In the genomic region with DNA sequence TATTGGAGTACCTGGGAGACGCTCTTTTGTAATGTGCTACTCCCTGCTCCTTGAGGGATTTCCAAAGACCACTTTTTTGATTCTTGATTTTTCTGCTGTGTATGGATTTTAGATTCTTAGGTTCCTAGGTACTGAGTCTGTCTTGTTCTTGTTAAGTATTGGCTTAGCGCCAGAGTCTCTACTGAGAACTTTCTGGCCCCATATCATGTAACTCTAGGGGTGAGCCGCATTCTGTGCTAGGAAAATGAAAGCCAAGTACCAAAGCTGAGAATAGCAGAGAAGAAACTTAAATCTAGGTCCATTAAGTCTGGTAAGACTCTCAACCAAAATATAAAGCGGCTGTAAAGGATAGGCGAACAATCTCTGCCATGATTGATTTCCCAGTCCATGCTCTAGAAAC, we compare ENCODE assay signal across 28 mouse cellular contexts. TPM values are rescaled to one million over a fixed set of nuclear protein-coding genes. Genes with fewer than 3 reads are reported as not detected.
DNase-seq lines count a peak whose midpoint lies in the region; ATAC-seq lines count a peak whose summit lies in the region.
"Had no signal": no experiment of that assay in that cellular context is flagged by ENCODE, and none has a peak within 500 bp of the region (broad histone marks: within the 10 kb centered on the region; RNA-seq: fewer than 3 reads in every experiment).

No protein-coding gene starts in this region.

- ATAC-seq in embryonic facial prominence, embryonic 12.5 days (ENCODE audit: insufficient number of reproducible peaks, insufficient read depth, low FRiP score, low TSS enrichment) = 0 out of 2 replicates have a peak, but pooled peaks have one; percentile 35
- no peak for ATAC-seq in midbrain, embryonic 12.5 days (ENCODE audit: low FRiP score, low read depth)
- ATAC-seq in embryonic facial prominence, embryonic 15.5 days (ENCODE audit: insufficient number of reproducible peaks, low FRiP score, low TSS enrichment, low read depth) = peak; percentile 21; the same call in 1 of the 2 replicates
- ATAC-seq: activated CD4-positive, CD25-positive, alpha-beta regulatory T cell, adult 4 months; CD4-positive, CD25-positive, alpha-beta regulatory T cell, adult 4 months; forebrain, embryonic 13.5 days; forebrain, embryonic 15.5 days; forebrain, postnatal 0 days; Patski had no signal

- H3K9ac ChIP-seq in embryonic facial prominence, embryonic 12.5 days = no peak overlapping the region
- no peak overlapping the region for H3K9ac ChIP-seq in midbrain, embryonic 12.5 days (replicated peaks)
- H3K9ac ChIP-seq in embryonic facial prominence, embryonic 15.5 days = no peak overlapping the region
- H3K9ac ChIP-seq: forebrain, embryonic 13.5 days; forebrain, embryonic 15.5 days; forebrain, postnatal 0 days had no signal

- H3K27ac ChIP-seq in embryonic facial prominence, embryonic 12.5 days = 0 out of 2 replicates have a peak overlapping the region, but pooled peaks have one; percentile 30
- H3K27ac ChIP-seq in embryonic facial prominence, embryonic 10.5 days (replicated peaks) = no peak overlapping the region
- H3K27ac ChIP-seq in midbrain, embryonic 12.5 days (replicated peaks) = 0 out of 2 replicates have a peak overlapping the region, but pooled peaks have one; percentile 15
- no peak overlapping the region for H3K27ac ChIP-seq in midbrain, embryonic 10.5 days (replicated peaks)
- H3K27ac ChIP-seq in embryonic facial prominence, embryonic 15.5 days (replicated peaks) = 0 out of 2 replicates have a peak overlapping the region, but pooled peaks have one; percentile 4
- H3K27ac ChIP-seq: forebrain, embryonic 13.5 days; forebrain, embryonic 15.5 days had no signal

- no peak overlapping the region for H3K4me2 ChIP-seq in embryonic facial prominence, embryonic 12.5 days (replicated peaks)
- no peak overlapping the region for H3K4me2 ChIP-seq in midbrain, embryonic 12.5 days (replicated peaks)
- H3K4me2 ChIP-seq in embryonic facial prominence, embryonic 15.5 days (replicated peaks) = no peak overlapping the region
- H3K4me2 ChIP-seq: forebrain, embryonic 13.5 days; forebrain, embryonic 15.5 days had no signal

- H3K4me3 ChIP-seq in embryonic facial prominence, embryonic 12.5 days = no peak overlapping the region
- no peak overlapping the region for H3K4me3 ChIP-seq in embryonic facial prominence, embryonic 10.5 days
- no peak overlapping the region for H3K4me3 ChIP-seq in midbrain, embryonic 12.5 days
- no peak overlapping the region for H3K4me3 ChIP-seq in midbrain, embryonic 10.5 days
- no peak overlapping the region for H3K4me3 ChIP-seq in embryonic facial prominence, embryonic 15.5 days (replicated peaks)
- H3K4me3 ChIP-seq: forebrain, embryonic 13.5 days; forebrain, embryonic 15.5 days had no signal

- WGBS in embryonic facial prominence, embryonic 12.5 days = 69% methylated on average over 5 of the region's 5 CpGs
- WGBS in embryonic facial prominence, embryonic 10.5 days = 86% methylated on average over 5 of the region's 5 CpGs
- 80% methylated on average over 5 of the region's 5 CpGs for WGBS in midbrain, embryonic 12.5 days
- WGBS in midbrain, embryonic 10.5 days = 92% methylated on average over 5 of the region's 5 CpGs
- 61% methylated on average over 5 of the region's 5 CpGs for WGBS in embryonic facial prominence, embryonic 15.5 days

- H3K36me3 ChIP-seq in embryonic facial prominence, embryonic 12.5 days = no peaks in the 10 kb centered on the region
- H3K36me3 ChIP-seq in embryonic facial prominence, embryonic 10.5 days (replicated peaks) = peaks cover 47% of the 10 kb centered on the region
- H3K36me3 ChIP-seq in midbrain, embryonic 12.5 days = 0 out of 2 replicates have a peak, but pooled peaks cover 7% of the 10 kb centered on the region
- peaks cover 27% of the 10 kb centered on the region for H3K36me3 ChIP-seq in midbrain, embryonic 10.5 days
- H3K36me3 ChIP-seq in embryonic facial prominence, embryonic 15.5 days = peaks cover 17% of the 10 kb centered on the region; the same call in 1 of the 2 replicates
- H3K36me3 ChIP-seq: forebrain, embryonic 15.5 days; G1E had no signal

- no peaks in the 10 kb centered on the region for H3K9me3 ChIP-seq in embryonic facial prominence, embryonic 12.5 days
- no peaks in the 10 kb centered on the region for H3K9me3 ChIP-seq in embryonic facial prominence, embryonic 10.5 days
- H3K9me3 ChIP-seq in midbrain, embryonic 12.5 days = no peaks in the 10 kb centered on the region
- no peaks in the 10 kb centered on the region for H3K9me3 ChIP-seq in midbrain, embryonic 10.5 days (replicated peaks)
- H3K9me3 ChIP-seq in embryonic facial prominence, embryonic 15.5 days (replicated peaks) = no peaks in the 10 kb centered on the region
- H3K9me3 ChIP-seq: forebrain, embryonic 13.5 days; forebrain, embryonic 15.5 days; G1E had no signal

- DNase-seq in embryonic facial prominence, embryonic 10.5 days (ENCODE audit: low spot score) = no peak
- DNase-seq in midbrain, embryonic 10.5 days (ENCODE audit: low spot score) = no peak
- no peak for DNase-seq in heart, adult 8-10 months (ENCODE audit: low spot score)
- DNase-seq in adrenal gland, adult 8-10 months = no peak
- DNase-seq: B cell, adult 2 months; cerebellum, adult 11 months; cerebellum, adult 18-20 months; cerebellum, adult 8-10 months; cerebellum, adult 9-11 months; cerebellum, postnatal 14 days; cerebellum, postnatal 36 days; embryo, embryonic 11 days; forebrain, postnatal 0 days had no signal

- no peaks in the 10 kb centered on the region for H3K27me3 ChIP-seq in embryonic facial prominence, embryonic 12.5 days
- no peaks in the 10 kb centered on the region for H3K27me3 ChIP-seq in embryonic facial prominence, embryonic 10.5 days (replicated peaks; ENCODE audit: low read depth, poor library complexity, severe bottlenecking)
- no peaks in the 10 kb centered on the region for H3K27me3 ChIP-seq in midbrain, embryonic 12.5 days
- no peaks in the 10 kb centered on the region for H3K27me3 ChIP-seq in midbrain, embryonic 10.5 days (ENCODE audit: low read depth, poor library complexity, severe bottlenecking)
- H3K27me3 ChIP-seq in embryonic facial prominence, embryonic 15.5 days = no peaks in the 10 kb centered on the region
- H3K27me3 ChIP-seq: CH12.LX; forebrain, embryonic 13.5 days; forebrain, embryonic 15.5 days; Patski had no signal

- H3K4me1 ChIP-seq in embryonic facial prominence, embryonic 12.5 days = peaks cover 10% of the 10 kb centered on the region; the same call in 1 of the 2 replicates
- H3K4me1 ChIP-seq in embryonic facial prominence, embryonic 10.5 days = peaks cover 8% of the 10 kb centered on the region; the same call in 1 of the 2 replicates
- no peaks in the 10 kb centered on the region; the same call in 1 of the 2 replicates for H3K4me1 ChIP-seq in midbrain, embryonic 12.5 days
- peaks cover 7% of the 10 kb centered on the region; the same call in 1 of the 2 replicates for H3K4me1 ChIP-seq in midbrain, embryonic 10.5 days
- H3K4me1 ChIP-seq in embryonic facial prominence, embryonic 15.5 days = peaks cover 9% of the 10 kb centered on the region
- H3K4me1 ChIP-seq: forebrain, embryonic 13.5 days; forebrain, embryonic 15.5 days had no signal

RNA-seq across cellular contexts. Expression of gene Tmem159, which starts 14.8 kb away (rescaled TPM):
- 27.1 and 27.4 TPM in 2 replicates for polyA plus RNA-seq in embryonic facial prominence, embryonic 12.5 days (2016; fragmentation: Nextera tagmentation; extraction: Ambion mirVana)
- 26.0 and 27.8 TPM in 2 replicates for polyA plus RNA-seq in embryonic facial prominence, embryonic 10.5 days (2016; fragmentation: Nextera tagmentation; extraction: Ambion mirVana)
- polyA plus RNA-seq in midbrain, embryonic 12.5 days (2016; fragmentation: Nextera tagmentation; extraction: Ambion mirVana) = 19.3 and 25.4 TPM in 2 replicates
- 23.9 and 25.9 TPM in 2 replicates for polyA plus RNA-seq in midbrain, embryonic 10.5 days (2016; fragmentation: Nextera tagmentation; extraction: Ambion mirVana)
- polyA plus RNA-seq in embryonic facial prominence, embryonic 15.5 days (2015; fragmentation: Nextera tagmentation; extraction: Ambion mirVana) = 31.2 and 32.2 TPM in 2 replicates
- total RNA-seq in heart, adult 8-10 months (2022) = 10 to 100 TPM; 23.0 to 29.5 (median 27.1) TPM
- total RNA-seq in adrenal gland, adult 8-10 months (2022) = 100 to 1,000 TPM in 3 of 4 experiments, 10 to 100 TPM in 1; 95.7 to 156 (median 129) TPM
- total RNA-seq: CH12.LX, G1E had no signal
- polyA plus RNA-seq: G1E had no signal

RNA-seq across cellular contexts. Expression of gene Dnah3, which starts 21.9 kb away (rescaled TPM):
- not detected in 2 replicates for polyA plus RNA-seq in embryonic facial prominence, embryonic 12.5 days (2016; fragmentation: Nextera tagmentation; extraction: Ambion mirVana)
- polyA plus RNA-seq in embryonic facial prominence, embryonic 10.5 days (2016; fragmentation: Nextera tagmentation; extraction: Ambion mirVana) = not detected in 2 replicates
- 0.08 TPM in 1 of 2 replicates, not detected in the other for polyA plus RNA-seq in midbrain, embryonic 12.5 days (2016; fragmentation: Nextera tagmentation; extraction: Ambion mirVana)
- not detected in 2 replicates for polyA plus RNA-seq in midbrain, embryonic 10.5 days (2016; fragmentation: Nextera tagmentation; extraction: Ambion mirVana)
- polyA plus RNA-seq in embryonic facial prominence, embryonic 15.5 days (2015; fragmentation: Nextera tagmentation; extraction: Ambion mirVana) = 1.1 and 2.0 TPM in 2 replicates
- total RNA-seq in heart, adult 8-10 months (2022) = under 1 TPM in 1 of 4 experiments, not detected in 3; 0.14 TPM
- total RNA-seq in adrenal gland, adult 8-10 months (2022) = under 1 TPM in 3 of 4 experiments, not detected in 1; 0.06 to 0.11 (median 0.06) TPM
- total RNA-seq: adrenal gland, postnatal 25 days; CH12.LX; common myeloid progenitor, adult 5-6 weeks had no signal
- polyA plus RNA-seq: CD4-positive, CD25-positive, alpha-beta regulatory T cell, adult 4 months; G1E; Patski had no signal

RNA-seq across cellular contexts. Expression of gene Zp2, which starts 28.1 kb away (rescaled TPM):
- 0.10 TPM in 1 of 2 replicates, not detected in the other for polyA plus RNA-seq in embryonic facial prominence, embryonic 12.5 days (2016; fragmentation: Nextera tagmentation; extraction: Ambion mirVana)
- polyA plus RNA-seq in embryonic facial prominence, embryonic 10.5 days (2016; fragmentation: Nextera tagmentation; extraction: Ambion mirVana) = 0.06 and 0.16 TPM in 2 replicates
- not detected in 2 replicates for polyA plus RNA-seq in midbrain, embryonic 12.5 days (2016; fragmentation: Nextera tagmentation; extraction: Ambion mirVana)
- polyA plus RNA-seq in midbrain, embryonic 10.5 days (2016; fragmentation: Nextera tagmentation; extraction: Ambion mirVana) = not detected in 2 replicates
- 0.09 TPM in 2 replicates for polyA plus RNA-seq in embryonic facial prominence, embryonic 15.5 days (2015; fragmentation: Nextera tagmentation; extraction: Ambion mirVana)
- total RNA-seq in heart, adult 8-10 months (2022) = 1 to 10 TPM in 1 of 4 experiments, under 1 TPM in 3; 0.78 to 1.6 (median 0.83) TPM
- total RNA-seq in adrenal gland, adult 8-10 months (2022) = not detected
- total RNA-seq: adrenal gland, adult 18-20 months; common myeloid progenitor, adult 5-6 weeks; forebrain, postnatal 0 days had no signal
- polyA plus RNA-seq: activated CD4-positive, CD25-positive, alpha-beta regulatory T cell, adult 4 months; brain, embryonic 14.5 days; CD4-positive, CD25-positive, alpha-beta regulatory T cell, adult 4 months; forebrain, embryonic 11.5 days; forebrain, embryonic 13.5 days; forebrain, embryonic 15.5 days; G1E; Patski had no signal

RNA-seq across cellular contexts. Expression of gene Anks4b, which starts 56.7 kb away (rescaled TPM):
- 0.10 TPM in 1 of 2 replicates, not detected in the other for polyA plus RNA-seq in embryonic facial prominence, embryonic 12.5 days (2016; fragmentation: Nextera tagmentation; extraction: Ambion mirVana)
- polyA plus RNA-seq in embryonic facial prominence, embryonic 10.5 days (2016; fragmentation: Nextera tagmentation; extraction: Ambion mirVana) = 0.11 TPM in 1 of 2 replicates, not detected in the other
- polyA plus RNA-seq in midbrain, embryonic 12.5 days (2016; fragmentation: Nextera tagmentation; extraction: Ambion mirVana) = not detected in 2 replicates
- polyA plus RNA-seq in midbrain, embryonic 10.5 days (2016; fragmentation: Nextera tagmentation; extraction: Ambion mirVana) = not detected in 2 replicates
- polyA plus RNA-seq in embryonic facial prominence, embryonic 15.5 days (2015; fragmentation: Nextera tagmentation; extraction: Ambion mirVana) = 0.04 TPM in 1 of 2 replicates, not detected in the other
- total RNA-seq in heart, adult 8-10 months (2022) = under 1 TPM; 0.05 to 0.13 (median 0.09) TPM
- under 1 TPM; 0.07 to 0.49 (median 0.37) TPM for total RNA-seq in adrenal gland, adult 8-10 months (2022)
- total RNA-seq: CH12.LX; common myeloid progenitor, adult 5-6 weeks; forebrain, postnatal 0 days had no signal
- polyA plus RNA-seq: activated CD4-positive, CD25-positive, alpha-beta regulatory T cell, adult 4 months; brain, embryonic 14.5 days; CD4-positive, CD25-positive, alpha-beta regulatory T cell, adult 4 months; forebrain, embryonic 11.5 days; forebrain, embryonic 13.5 days; G1E; Patski had no signal

Comparison
In these comparisons a context has a peak if more than half of its experiments do, and no peak if none do; other contexts are left out.
1. H3K27ac ChIP-seq: peak in embryonic facial prominence, embryonic 12.5 days (single experiment), midbrain, embryonic 12.5 days (single experiment) and embryonic facial prominence, embryonic 15.5 days (single experiment); none in embryonic facial prominence, embryonic 10.5 days (single experiment) and midbrain, embryonic 10.5 days (single experiment).